Mouse (Mus musculus) lung, embryonic 14.5 days (tissue): ENCODE data around the gene Crybg1. TPM values are rescaled to one million over a fixed set of nuclear protein-coding genes. Genes with fewer than 3 reads are reported as not detected.

Experiments
- ATAC-seq: fragments of 200-750 bp; cut with Nextera tagmentation; 2 replicates; pipeline ENCODE4 v1.8.0; 2017; ENCODE audit warnings: mild to moderate bottlenecking, moderate TSS enrichment, moderate library complexity; ENCODE audit not compliant: insufficient read depth
- DNase-seq: peaks from one replicate; pipeline ENCODE4 v3.0.0-alpha.2; 2015
- H3K27ac ChIP-seq: fragments of 300-500 bp; sonication (generic); 2 replicates; pipeline ENCODE4 v1.5.1; 2014; ENCODE audit warnings: low read depth, mild to moderate bottlenecking, moderate library complexity
- H3K27me3 ChIP-seq: fragments of 300-500 bp; sonication (generic); 2 replicates; pipeline ENCODE4 v1.6.1; 2014; ENCODE audit warnings: low read length, control low read depth; ENCODE audit not compliant: insufficient read depth
- H3K36me3 ChIP-seq: fragments of 300-500 bp; sonication (generic); 2 replicates; pipeline ENCODE4 v1.6.1; 2014; ENCODE audit warnings: control low read depth; ENCODE audit not compliant: insufficient read depth
- H3K4me1 ChIP-seq: fragments of 300-500 bp; sonication (generic); 2 replicates; pipeline ENCODE4 v1.6.1; 2014; ENCODE audit warnings: antibody characterized with exemption, control low read depth; ENCODE audit not compliant: insufficient read depth
- H3K4me2 ChIP-seq: fragments of 300-500 bp; sonication (generic); 2 replicates; pipeline ENCODE4 v1.6.1; 2014; ENCODE audit warnings: mild to moderate bottlenecking
- H3K4me3 ChIP-seq: fragments of 300-500 bp; sonication (generic); 2 replicates; pipeline ENCODE4 v1.5.1; 2014; ENCODE audit warnings: low read depth, low read length
- H3K9ac ChIP-seq: fragments of 300-500 bp; sonication (generic); 2 replicates; pipeline ENCODE4 v1.6.1; 2014
- H3K9me3 ChIP-seq: fragments of 300-500 bp; sonication (generic); 2 replicates; pipeline ENCODE4 v1.6.1; 2016; ENCODE audit warnings: low read depth, low read length, control low read depth
- CTCF ChIP-seq: IDR thresholded peaks from 2 replicates; pipeline ENCODE4 v1.5.1; 2016; ENCODE audit warnings: antibody characterized with exemption, low read depth
- WGBS: fragments of 180-500 bp; shearing (Covaris S2); extraction: QIAGEN DNeasy Blood & Tissue Kit; methylation state at CpG from one replicate; pipeline ENCODE4 v1.1.7; 2014; 5-methylcytosine and 5-hydroxymethylcytosine counted together
- polyA plus RNA-seq: library from polyadenylated mRNA; unstranded; fragments of >200 nt; fragmentation: Nextera tagmentation; extraction: Ambion mirVana; gene quantifications from 2 replicates; pipeline ENCODE4 v1.2.1, GENCODE M21; 2014

Gene Crybg1
- 0.22 and 0.51 TPM in 2 replicates for polyA plus RNA-seq

GRCm38 (mm10) chr10:44148337-44149317 is at the start of gene Crybg1:
Gene Crybg1 (minus strand): TSS chr10:44148853.
- WGBS, result 4% methylated on average over 50 of the region's 53 CpGs
- ATAC-seq (peak; percentile 76; the same call in 1 of the 2 replicates), DNase-seq (peak; percentile 68)
- H3K9ac ChIP-seq, result peak within 1 kb of the TSS; percentile 34
- no peaks in the 10 kb centered on the region for H3K9me3 ChIP-seq
- 0 out of 2 replicates have a peak, but pooled peaks cover 4% of the 10 kb centered on the region for H3K4me1 ChIP-seq
- H3K27me3 ChIP-seq, result peaks cover 9% of the 10 kb centered on the region
- no peaks in the 10 kb centered on the region for H3K36me3 ChIP-seq
- TF ChIP-seq CTCF, result peak; percentile 81
- H3K4me3 ChIP-seq, result peak within 1 kb of the TSS; percentile 41
- H3K27ac ChIP-seq, result no peak within 1 kb of the TSS
- peak within 1 kb of the TSS; percentile 71 for H3K4me2 ChIP-seq

GRCm38 (mm10) chr10:44177365-44177764 is 28.7 kb upstream of the Crybg1 start:
- Histone ChIP-seq H3K27ac (no peak overlapping the region), H3K4me1 (no peaks in the 10 kb centered on the region), H3K4me3 (no peak overlapping the region), H3K4me2 (no peak overlapping the region), H3K36me3 (no peaks in the 10 kb centered on the region), H3K9ac (no peak overlapping the region), H3K27me3 (no peaks in the 10 kb centered on the region), H3K9me3 (no peaks in the 10 kb centered on the region)
- peak; percentile 80 for TF ChIP-seq CTCF
- DNase-seq, result peak; percentile 79
- WGBS, result 0% methylated on average over 1 of the region's 1 CpGs
- no peak for ATAC-seq

GRCm38 (mm10) chr10:44176548-44176947 is 27.9 kb upstream of the Crybg1 start:
- no peak for TF ChIP-seq CTCF
- Histone ChIP-seq H3K9me3 (no peaks in the 10 kb centered on the region), H3K4me1 (no peaks in the 10 kb centered on the region), H3K9ac (no peak overlapping the region), H3K4me3 (no peak overlapping the region), H3K4me2 (no peak overlapping the region), H3K27me3 (no peaks in the 10 kb centered on the region), H3K36me3 (no peaks in the 10 kb centered on the region), H3K27ac (no peak overlapping the region)
- no peak for DNase-seq
- no peak for ATAC-seq

- DNase-seq (no peak), ATAC-seq (no peak)
- Histone ChIP-seq H3K4me2 (no peak overlapping the region), H3K4me3 (no peak overlapping the region), H3K27ac (no peak overlapping the region), H3K9ac (no peak overlapping the region), H3K27me3 (no peaks in the 10 kb centered on the region), H3K36me3 (no peaks in the 10 kb centered on the region), H3K9me3 (no peaks in the 10 kb centered on the region), H3K4me1 (no peaks in the 10 kb centered on the region)
- WGBS, result 82% methylated on average over 5 of the region's 5 CpGs
- no peak for TF ChIP-seq CTCF
These were observed 27.5 kb upstream of the Crybg1 start for GRCm38 (mm10) chr10:44176120-44176519.

- H3K4me1 ChIP-seq, result no peaks in the 10 kb centered on the region
- ATAC-seq, result no peak
- H3K27ac ChIP-seq, result no peak overlapping the region
- H3K9ac ChIP-seq, result no peak overlapping the region
- H3K27me3 ChIP-seq, result no peaks in the 10 kb centered on the region
- WGBS, result 82% methylated on average over 12 of the region's 12 CpGs
- TF ChIP-seq CTCF, result no peak
- H3K9me3 ChIP-seq, result no peaks in the 10 kb centered on the region
- no peak for DNase-seq
- H3K4me3 ChIP-seq, result no peak overlapping the region
- no peaks in the 10 kb centered on the region for H3K36me3 ChIP-seq
- H3K4me2 ChIP-seq, result no peak overlapping the region
These were observed 21.5 kb upstream of the Crybg1 start for GRCm38 (mm10) chr10:44170145-44170544.

GRCm38 (mm10) chr10:44167061-44167460 is 18.4 kb upstream of the Crybg1 start:
- no peak overlapping the region for H3K27ac ChIP-seq
- ATAC-seq (no peak), DNase-seq (peak; percentile 7)
- TF ChIP-seq CTCF, result no peak
- H3K27me3 ChIP-seq, result no peaks in the 10 kb centered on the region
- no peaks in the 10 kb centered on the region for H3K36me3 ChIP-seq
- no peak overlapping the region for H3K4me3 ChIP-seq
- 54% methylated on average over 5 of the region's 5 CpGs for WGBS
- no peak overlapping the region for H3K4me2 ChIP-seq
- H3K4me1 ChIP-seq, result no peaks in the 10 kb centered on the region
- H3K9ac ChIP-seq, result no peak overlapping the region
- H3K9me3 ChIP-seq, result no peaks in the 10 kb centered on the region

- no peak overlapping the region for H3K27ac ChIP-seq
- no peaks in the 10 kb centered on the region for H3K9me3 ChIP-seq
- H3K4me2 ChIP-seq, result no peak overlapping the region
- TF ChIP-seq CTCF, result no peak
- DNase-seq (no peak), ATAC-seq (no peak)
- no peaks in the 10 kb centered on the region for H3K27me3 ChIP-seq
- H3K4me1 ChIP-seq, result no peaks in the 10 kb centered on the region
- H3K4me3 ChIP-seq, result no peak overlapping the region
- H3K9ac ChIP-seq, result no peak overlapping the region
- WGBS, result 71% methylated on average over 8 of the region's 8 CpGs
- no peaks in the 10 kb centered on the region for H3K36me3 ChIP-seq
These were observed 15.8 kb upstream of the Crybg1 start for GRCm38 (mm10) chr10:44164258-44164975.
